Comparison of ENCODE assay signal across 9 mouse cellular contexts in genomic region chr4:148836391-148836790, GRCm38 (mm10). TPM values are rescaled to one million over a fixed set of nuclear protein-coding genes. Genes with fewer than 3 reads are reported as not detected.
A peak's percentile ranks its signal among the peaks of the same experiment; 100 is the strongest.
DNase-seq lines count a peak whose midpoint lies in the region; ATAC-seq lines count a peak whose summit lies in the region.
"Had no signal": no experiment of that assay in that cellular context is flagged by ENCODE, and none has a peak within 500 bp of the region (broad histone marks: within the 10 kb centered on the region; RNA-seq: fewer than 3 reads in every experiment).

No protein-coding gene starts in this region.

- H3K27me3 ChIP-seq in kidney, embryonic 14.5 days (ENCODE audit: control insufficient read depth, insufficient read depth, low read length): no peaks in the 10 kb centered on the region
- H3K27me3 ChIP-seq in embryonic facial prominence, embryonic 14.5 days (replicated peaks; ENCODE audit: control insufficient read depth, insufficient read depth, low read length): no peaks in the 10 kb centered on the region
- no peaks in the 10 kb centered on the region for H3K27me3 ChIP-seq in heart, embryonic 15.5 days
- peaks cover 25% of the 10 kb centered on the region for H3K27me3 ChIP-seq in limb, embryonic 10.5 days (ENCODE audit: low read depth, poor library complexity, severe bottlenecking)

- no peaks in the 10 kb centered on the region for H3K36me3 ChIP-seq in kidney, embryonic 14.5 days (ENCODE audit: control insufficient read depth, insufficient read depth, low read length)
- no peaks in the 10 kb centered on the region for H3K36me3 ChIP-seq in embryonic facial prominence, embryonic 14.5 days (ENCODE audit: control insufficient read depth, insufficient read depth, low read length)
- H3K36me3 ChIP-seq in heart, embryonic 15.5 days: peaks cover 6% of the 10 kb centered on the region; the same call in 1 of the 2 replicates
- no peaks in the 10 kb centered on the region for H3K36me3 ChIP-seq in limb, embryonic 10.5 days
- H3K36me3 ChIP-seq: neural tube, embryonic 15.5 days had no signal

- no peak overlapping the region for H3K4me3 ChIP-seq in kidney, embryonic 14.5 days (ENCODE audit: low read length)
- no peak overlapping the region for H3K4me3 ChIP-seq in embryonic facial prominence, embryonic 14.5 days (ENCODE audit: low read depth, low read length)
- H3K4me3 ChIP-seq in heart, embryonic 15.5 days: no peak overlapping the region
- no peak overlapping the region for H3K4me3 ChIP-seq in limb, embryonic 10.5 days
- H3K4me3 ChIP-seq: neural tube, embryonic 15.5 days had no signal

- DNase-seq in kidney, adult 9 months: no peak
- peak; percentile 63 for DNase-seq in embryonic facial prominence, embryonic 14.5 days (ENCODE audit: low spot score)
- DNase-seq in limb, embryonic 10.5 days (ENCODE audit: low spot score): no peak
- DNase-seq in ovary, postnatal 10 days (ENCODE audit: low spot score): no peak
- DNase-seq in layer of hippocampus, postnatal 14 days (ENCODE audit: low spot score in 2 of 2): no peak
- DNase-seq: gastrocnemius, postnatal 10 days had no signal

- H3K4me1 ChIP-seq in kidney, embryonic 14.5 days (ENCODE audit: control insufficient read depth, insufficient read depth, low read length): peaks cover 24% of the 10 kb centered on the region; the same call in 1 of the 2 replicates
- H3K4me1 ChIP-seq in embryonic facial prominence, embryonic 14.5 days (ENCODE audit: control insufficient read depth, insufficient read depth, low read length): peaks cover 32% of the 10 kb centered on the region
- H3K4me1 ChIP-seq in heart, embryonic 15.5 days (replicated peaks): peaks cover 59% of the 10 kb centered on the region
- peaks cover 46% of the 10 kb centered on the region for H3K4me1 ChIP-seq in limb, embryonic 10.5 days

- peak overlapping the region; percentile 57; the same call in 1 of the 2 replicates for H3K27ac ChIP-seq in kidney, embryonic 14.5 days (ENCODE audit: low read depth, low read length)
- H3K27ac ChIP-seq in embryonic facial prominence, embryonic 14.5 days (replicated peaks; ENCODE audit: low read depth, low read length): peak overlapping the region; percentile 53; the same call in 1 of the 2 replicates
- peak overlapping the region; percentile 74 for H3K27ac ChIP-seq in heart, embryonic 15.5 days
- peak overlapping the region; percentile 61; the same call in 1 of the 2 replicates for H3K27ac ChIP-seq in limb, embryonic 10.5 days
- H3K27ac ChIP-seq: neural tube, embryonic 15.5 days had no signal

- no peak overlapping the region for H3K9ac ChIP-seq in kidney, embryonic 14.5 days (ENCODE audit: low read depth, low read length)
- peak overlapping the region; percentile 32 for H3K9ac ChIP-seq in embryonic facial prominence, embryonic 14.5 days (ENCODE audit: low read depth, low read length)
- 0 out of 2 replicates have a peak overlapping the region, but pooled peaks have one; percentile 4 for H3K9ac ChIP-seq in heart, embryonic 15.5 days
- H3K9ac ChIP-seq: neural tube, embryonic 15.5 days had no signal

- no peaks in the 10 kb centered on the region for H3K9me3 ChIP-seq in kidney, embryonic 14.5 days (ENCODE audit: control insufficient read depth, low read length)
- H3K9me3 ChIP-seq in embryonic facial prominence, embryonic 14.5 days (ENCODE audit: control insufficient read depth, low read length): no peaks in the 10 kb centered on the region
- H3K9me3 ChIP-seq in heart, embryonic 15.5 days (replicated peaks): no peaks in the 10 kb centered on the region
- H3K9me3 ChIP-seq in limb, embryonic 10.5 days (replicated peaks): no peaks in the 10 kb centered on the region
- H3K9me3 ChIP-seq: neural tube, embryonic 15.5 days had no signal

- H3K4me2 ChIP-seq in kidney, embryonic 14.5 days (replicated peaks; ENCODE audit: low read depth, low read length): no peak overlapping the region
- no peak overlapping the region for H3K4me2 ChIP-seq in embryonic facial prominence, embryonic 14.5 days (ENCODE audit: low read depth, low read length)
- no peak overlapping the region for H3K4me2 ChIP-seq in heart, embryonic 15.5 days
- H3K4me2 ChIP-seq: neural tube, embryonic 15.5 days had no signal

- no peak; the same call in 1 of the 2 replicates for ATAC-seq in kidney, embryonic 14.5 days (ENCODE audit: low FRiP score, low TSS enrichment)
- ATAC-seq in embryonic facial prominence, embryonic 14.5 days (ENCODE audit: low read depth): 0 out of 2 replicates have a peak, but pooled peaks have one; percentile 24
- no peak for ATAC-seq in heart, embryonic 15.5 days (replicated peaks; ENCODE audit: insufficient number of reproducible peaks, insufficient read depth, low FRiP score, low read depth)

- WGBS in kidney, embryonic 14.5 days: 39% methylated on average over 6 of the region's 6 CpGs
- WGBS in embryonic facial prominence, embryonic 14.5 days: 24% methylated on average over 6 of the region's 6 CpGs
- WGBS in heart, embryonic 15.5 days: 37% methylated on average over 6 of the region's 6 CpGs
- WGBS in limb, embryonic 10.5 days: 33% methylated on average over 6 of the region's 6 CpGs

RNA-seq across cellular contexts. Expression of gene Casz1, which starts 32.2 kb away (rescaled TPM):
- 3.9 and 7.6 TPM in 2 replicates for polyA plus RNA-seq in kidney, embryonic 14.5 days (2014; fragmentation: Nextera tagmentation; extraction: Ambion mirVana)
- 7.8 and 7.9 TPM in 2 replicates for polyA plus RNA-seq in embryonic facial prominence, embryonic 14.5 days (2014; fragmentation: Nextera tagmentation; extraction: Ambion mirVana)
- polyA plus RNA-seq in heart, embryonic 15.5 days (2015; fragmentation: Nextera tagmentation; extraction: Ambion mirVana): 20.7 and 22.6 TPM in 2 replicates
- polyA plus RNA-seq in limb, embryonic 10.5 days (2016; fragmentation: Nextera tagmentation; extraction: Ambion mirVana): 1.0 and 2.1 TPM in 2 replicates
- total RNA-seq in layer of hippocampus, postnatal 14 days (2021): 1 to 10 TPM in 1 of 2 experiments, under 1 TPM in 1; 0.88 to 1.1 TPM
